Mouse (Mus musculus): ENCODE data around the gene Nprl2. TPM values are rescaled to one million over a fixed set of nuclear protein-coding genes. Genes with fewer than 3 reads are reported as not detected.

Nprl2 gene
- 25.1 TPM for polyA plus RNA-seq (2014; fragmentation: Illumina TruSeq; extraction: RNeasy Lipid Tissue Mini Kit (QIAGEN cat#74804); ENCODE audit: low read depth, low replicate concordance)

DNA sequence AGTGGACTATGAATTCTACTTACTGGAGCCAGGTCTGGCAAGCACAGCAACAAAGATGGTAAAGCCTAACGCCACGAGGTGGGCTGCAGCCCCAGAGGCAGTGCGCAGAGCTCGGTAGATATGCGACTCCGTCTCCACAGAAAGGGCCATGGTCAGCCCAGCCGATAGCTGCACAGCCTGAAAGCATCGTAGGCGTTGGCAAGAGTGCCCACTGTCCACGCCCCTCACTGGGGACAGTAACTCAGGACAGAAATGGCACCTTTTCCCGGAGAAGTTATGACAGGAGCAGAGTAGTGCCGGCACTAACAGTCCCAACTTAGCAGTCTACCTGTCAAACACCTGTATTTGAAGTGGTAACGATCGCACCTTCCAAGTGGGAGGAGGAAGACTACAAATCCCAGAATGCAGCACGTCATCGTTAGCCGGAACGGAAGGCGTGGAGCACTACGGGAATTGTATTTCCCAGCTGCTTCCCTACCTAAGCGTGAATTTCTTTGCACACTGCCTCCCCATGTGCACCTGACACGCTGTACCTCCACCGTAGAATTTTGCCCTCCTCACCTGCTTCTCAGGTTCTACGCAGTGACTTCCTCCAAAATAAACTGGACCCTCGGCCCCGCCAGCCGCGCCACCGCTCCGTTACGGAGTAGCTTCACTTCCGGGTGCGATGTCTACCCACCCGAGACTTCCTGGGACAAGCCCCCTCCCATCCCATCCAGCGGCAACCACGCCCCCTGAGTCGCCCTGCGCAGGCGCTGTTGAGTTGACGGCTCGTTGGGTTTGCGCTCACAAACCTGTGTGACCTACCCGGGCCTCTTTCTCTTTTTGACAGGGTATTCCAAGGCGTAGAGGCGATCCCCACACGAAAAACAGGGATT, at the start of gene Nprl2, which contains the start of gene Cyb561d2:
Nprl2 (plus strand) TSS at position 753 of the 878 bp plus-strand sequence.
Cyb561d2 (minus strand) TSS at position 720 of the 878 bp plus-strand sequence.

DNA sequence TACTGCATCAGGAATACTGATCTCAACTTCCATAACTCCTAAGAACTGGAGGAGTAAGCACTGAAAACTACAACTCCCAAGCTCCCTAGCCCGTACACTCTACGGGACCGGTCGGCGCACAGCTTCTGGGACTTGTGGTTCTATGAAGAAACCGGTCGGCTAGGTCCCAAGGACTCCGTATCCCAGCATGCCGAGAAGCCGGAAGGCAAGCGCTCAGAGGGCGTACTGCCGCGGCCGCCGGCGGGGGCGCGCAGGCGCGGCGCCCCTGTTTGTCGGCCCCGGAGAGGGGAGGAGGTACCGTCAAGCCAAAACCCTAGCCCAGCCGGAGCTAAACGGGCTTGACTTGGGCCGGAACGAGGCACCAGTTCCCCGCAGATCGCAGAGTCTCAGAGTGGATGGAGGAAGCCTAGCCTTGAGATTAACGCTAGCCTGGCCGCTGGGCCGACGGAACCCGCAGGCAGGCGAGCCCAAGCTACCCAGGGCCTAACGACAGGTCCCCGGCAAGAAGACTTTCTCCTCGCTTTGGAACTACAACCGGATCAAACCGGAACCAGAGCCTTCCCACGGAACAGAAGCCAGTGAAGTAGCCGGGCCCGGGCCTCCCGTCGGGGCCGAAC, 8.1 kb upstream of the Nprl2 start, which contains the start of gene Tmem115:
Tmem115 (plus strand) TSS at position 155 of the 617 bp plus-strand sequence.

DNA sequence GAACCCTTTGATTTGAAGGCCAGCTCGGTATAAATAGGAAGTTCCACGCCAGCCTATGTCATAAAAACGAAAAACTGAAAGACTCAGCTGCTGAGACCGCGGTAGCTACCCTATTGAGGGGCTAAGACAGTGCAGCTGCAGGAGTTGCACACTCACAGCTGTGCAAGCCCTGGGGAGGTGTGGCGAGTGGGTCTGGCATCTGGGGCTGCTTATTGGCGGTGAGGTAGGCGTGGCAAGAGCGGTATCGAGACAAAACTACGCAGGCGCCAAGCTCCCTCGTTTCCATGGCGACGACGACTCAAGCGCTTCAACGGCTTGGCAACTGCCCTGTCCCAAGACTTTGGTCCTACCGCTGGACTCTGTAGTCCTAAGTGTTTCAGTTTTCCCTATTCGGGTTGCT, 5.0 kb downstream of the Nprl2 start, which contains the start of gene Zmynd10:
Zmynd10 (plus strand) TSS at position 273 of the 400 bp plus-strand sequence.

DNA sequence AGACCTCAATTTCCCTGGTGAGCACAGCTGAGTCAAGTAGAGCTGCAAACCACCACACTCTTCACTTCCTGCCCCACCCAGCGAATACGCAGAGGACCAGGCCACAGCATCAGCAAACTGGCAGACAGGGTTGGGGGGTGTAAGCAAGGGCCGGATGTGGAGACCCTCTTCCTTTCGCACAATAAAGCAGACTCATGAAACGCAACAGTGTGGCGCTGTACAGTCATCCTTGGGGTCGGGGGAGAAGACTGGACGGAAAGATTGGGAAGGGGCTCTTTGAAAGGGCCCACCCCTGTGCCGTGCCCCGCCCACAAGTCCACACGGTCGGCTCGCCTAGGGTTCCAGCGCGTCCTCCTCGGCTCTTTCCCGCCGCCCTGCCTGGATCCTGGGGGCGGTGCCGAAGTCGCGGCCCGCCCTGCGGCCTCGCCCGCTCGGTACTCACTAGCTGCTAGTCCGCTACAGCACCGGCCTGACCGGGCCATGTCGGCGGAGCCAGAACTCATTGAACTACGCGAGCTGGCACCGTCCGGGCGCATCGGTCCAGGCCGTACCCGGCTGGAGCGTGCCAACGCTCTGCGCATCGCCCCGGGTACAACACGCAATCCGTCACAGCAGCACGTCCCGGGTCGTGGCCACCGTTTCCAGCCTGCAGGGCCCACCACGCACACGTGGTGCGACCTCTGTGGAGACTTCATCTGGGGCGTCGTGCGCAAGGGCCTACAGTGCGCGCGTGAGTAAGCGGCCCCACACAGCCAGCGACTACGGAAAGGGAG, 9.3 kb downstream of the Nprl2 start, which contains the start of gene Rassf1:
Rassf1 (plus strand) TSS at position 439 of the 773 bp plus-strand sequence.

DNA sequence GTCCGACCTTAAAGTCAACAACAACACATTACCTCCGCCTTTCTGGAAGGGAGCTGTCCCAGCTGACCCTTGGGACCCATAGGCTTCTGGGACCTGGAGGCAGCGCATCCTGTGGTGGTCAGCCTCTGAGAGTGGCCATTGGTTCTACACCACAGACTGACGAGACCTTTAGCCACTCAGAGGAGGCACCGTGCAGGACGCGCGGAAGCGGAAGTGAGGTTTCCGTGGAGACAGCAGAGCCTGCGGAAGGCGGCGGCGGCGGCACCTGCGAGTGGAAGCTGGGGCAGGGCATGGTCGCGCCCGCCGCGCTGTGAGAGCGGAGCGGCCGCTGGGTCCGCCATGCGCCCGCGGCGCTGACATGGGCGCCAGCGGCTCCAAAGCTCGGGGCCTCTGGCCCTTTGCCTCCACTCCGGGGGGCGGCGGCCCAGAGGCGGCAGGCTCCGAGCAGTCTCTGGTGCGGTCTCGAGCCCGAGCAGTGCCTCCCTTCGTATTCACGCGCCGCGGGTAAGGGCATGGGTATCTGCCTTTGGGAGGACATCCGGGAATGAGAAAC, 21.1 kb downstream of the Nprl2 start, which contains the start of gene Tusc2:
Tusc2 (plus strand) TSS at position 227 of the 553 bp plus-strand sequence.

DNA sequence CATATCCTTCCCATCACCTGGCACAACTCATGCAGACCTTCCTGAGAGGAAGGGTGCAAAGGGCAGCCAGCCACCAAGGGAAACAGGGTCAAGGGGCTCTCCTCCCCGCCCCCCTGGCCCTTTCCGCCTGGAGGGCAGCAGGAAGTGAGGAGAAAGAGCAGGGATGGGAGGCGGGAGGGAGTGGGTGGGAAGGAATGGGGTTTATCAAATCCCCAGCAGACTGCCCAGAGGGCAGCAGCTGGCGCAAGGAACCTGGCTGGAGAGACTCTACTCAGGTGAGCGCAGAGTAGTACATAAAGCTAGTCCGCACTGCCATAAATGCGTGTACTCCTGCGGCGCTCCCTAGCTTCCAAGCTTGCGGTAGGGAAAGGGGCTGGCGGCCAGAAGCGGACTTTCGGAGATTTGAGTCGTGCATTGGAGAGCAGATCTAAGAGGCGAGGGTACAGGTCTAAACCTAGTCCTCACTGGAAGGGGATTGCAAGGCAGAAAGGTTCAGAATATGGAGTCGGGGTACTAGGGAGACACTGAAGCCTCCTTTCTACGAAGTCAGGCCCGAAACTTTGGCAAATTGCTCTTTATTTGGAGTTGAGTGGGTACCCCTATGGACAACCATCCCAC, 25.8 kb downstream of the Nprl2 start, which contains the start of gene Hyal2:
Hyal2 (plus strand) TSS at position 244 of the 618 bp plus-strand sequence.

DNA sequence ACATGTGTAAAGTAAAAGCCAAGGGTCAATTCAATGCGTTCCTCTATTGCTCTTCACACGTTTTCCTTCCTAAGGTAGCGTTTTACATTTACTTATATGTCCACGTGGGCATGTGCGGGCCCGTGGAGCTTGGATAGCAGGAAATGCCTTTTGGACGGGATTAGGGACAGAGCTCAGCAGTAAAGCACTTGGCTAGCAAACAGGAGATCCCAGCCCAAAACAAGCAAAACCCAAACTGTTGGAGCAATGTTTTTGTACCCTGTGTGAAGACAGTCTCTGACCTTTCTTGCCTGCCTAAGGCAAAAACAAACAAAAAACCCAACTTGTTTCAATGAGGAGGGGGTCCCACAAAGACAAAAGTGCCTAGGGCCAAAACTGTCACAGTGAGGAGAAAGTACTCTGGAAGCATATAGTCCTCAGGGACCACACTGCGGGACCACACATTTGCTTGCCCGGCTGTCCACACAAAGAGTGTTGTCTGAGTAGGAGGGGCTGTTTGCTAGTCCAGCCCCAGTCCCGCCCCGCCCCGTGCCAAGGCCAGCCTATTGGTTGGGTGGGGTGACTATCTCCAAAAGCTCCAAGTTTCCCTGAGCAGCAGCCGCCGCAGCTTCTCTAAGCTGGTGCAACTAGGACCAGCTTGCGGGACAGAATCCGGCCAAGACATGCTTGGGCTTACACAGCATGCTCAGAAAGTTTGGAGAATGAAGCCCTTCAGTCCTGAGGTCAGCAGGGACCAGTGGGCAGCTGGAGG, 34.5 kb downstream of the Nprl2 start, which contains the start of gene Hyal1:
Hyal1 (plus strand) TSS at position 571 of the 751 bp plus-strand sequence.

DNA sequence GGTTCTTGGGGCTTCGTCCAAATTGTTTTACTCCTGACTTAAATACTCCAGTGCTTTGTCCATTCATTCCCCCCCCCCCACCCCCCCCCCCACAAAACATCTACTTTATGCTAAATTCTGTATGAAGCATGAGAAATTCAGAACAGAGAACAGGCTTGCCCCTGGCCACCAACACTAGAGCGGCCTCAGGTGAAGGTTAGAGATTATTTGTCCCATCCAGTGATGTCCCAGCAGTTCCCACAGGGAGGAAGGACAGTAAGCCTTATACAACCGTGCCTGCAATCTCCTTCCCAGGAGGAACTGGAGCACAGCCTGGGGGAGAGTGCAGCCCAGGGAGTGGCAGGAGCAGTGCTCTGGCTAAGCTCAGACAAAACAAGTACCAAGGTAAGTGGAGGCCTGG, 36.6 kb downstream of the Nprl2 start, which contains the start of gene Naa80:
Naa80 (plus strand) TSS at position 301 of the 400 bp plus-strand sequence.

DNA sequence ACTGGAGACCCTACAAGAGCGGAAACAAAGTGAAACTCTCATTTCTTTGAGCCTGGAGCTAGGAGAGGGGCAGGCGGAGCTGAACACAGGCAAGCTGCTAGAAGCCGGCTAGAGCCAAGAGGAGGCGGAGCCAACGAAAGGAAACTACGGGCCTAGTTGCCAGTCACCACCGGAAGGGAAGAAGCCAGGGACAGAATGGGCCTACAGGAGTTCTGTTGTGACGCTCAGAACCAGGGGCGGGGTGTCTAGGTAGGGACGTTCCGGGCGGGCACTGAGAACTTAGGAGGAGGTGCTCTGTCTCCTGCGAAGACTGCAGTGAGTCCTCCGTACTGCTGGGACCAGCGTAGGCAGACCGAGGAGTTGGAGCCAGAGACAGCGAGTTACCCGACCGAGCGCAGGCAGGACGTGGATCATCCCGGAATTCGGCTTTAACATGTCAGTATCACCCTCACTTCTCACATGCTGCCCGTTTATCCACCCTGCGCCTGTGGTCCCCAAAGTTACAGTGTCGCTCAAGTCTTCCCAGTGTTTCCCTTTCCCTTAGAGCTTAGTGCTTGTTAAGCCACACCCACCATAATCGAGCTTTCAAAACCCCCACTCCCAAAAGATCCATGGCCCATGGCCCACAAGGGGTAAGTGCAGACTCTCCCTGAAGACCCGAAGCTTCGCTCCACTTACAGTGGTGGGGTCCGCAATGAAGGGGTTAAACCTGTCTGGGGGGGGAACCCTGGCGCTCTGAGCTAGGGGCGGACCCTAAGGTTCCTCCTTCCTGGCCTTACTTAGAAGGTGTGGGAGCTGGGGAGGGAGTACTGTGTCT, 38.7 kb downstream of the Nprl2 start, which contains the start of gene Hyal3:
Hyal3 (plus strand) TSS at position 318 of the 817 bp plus-strand sequence.

DNA sequence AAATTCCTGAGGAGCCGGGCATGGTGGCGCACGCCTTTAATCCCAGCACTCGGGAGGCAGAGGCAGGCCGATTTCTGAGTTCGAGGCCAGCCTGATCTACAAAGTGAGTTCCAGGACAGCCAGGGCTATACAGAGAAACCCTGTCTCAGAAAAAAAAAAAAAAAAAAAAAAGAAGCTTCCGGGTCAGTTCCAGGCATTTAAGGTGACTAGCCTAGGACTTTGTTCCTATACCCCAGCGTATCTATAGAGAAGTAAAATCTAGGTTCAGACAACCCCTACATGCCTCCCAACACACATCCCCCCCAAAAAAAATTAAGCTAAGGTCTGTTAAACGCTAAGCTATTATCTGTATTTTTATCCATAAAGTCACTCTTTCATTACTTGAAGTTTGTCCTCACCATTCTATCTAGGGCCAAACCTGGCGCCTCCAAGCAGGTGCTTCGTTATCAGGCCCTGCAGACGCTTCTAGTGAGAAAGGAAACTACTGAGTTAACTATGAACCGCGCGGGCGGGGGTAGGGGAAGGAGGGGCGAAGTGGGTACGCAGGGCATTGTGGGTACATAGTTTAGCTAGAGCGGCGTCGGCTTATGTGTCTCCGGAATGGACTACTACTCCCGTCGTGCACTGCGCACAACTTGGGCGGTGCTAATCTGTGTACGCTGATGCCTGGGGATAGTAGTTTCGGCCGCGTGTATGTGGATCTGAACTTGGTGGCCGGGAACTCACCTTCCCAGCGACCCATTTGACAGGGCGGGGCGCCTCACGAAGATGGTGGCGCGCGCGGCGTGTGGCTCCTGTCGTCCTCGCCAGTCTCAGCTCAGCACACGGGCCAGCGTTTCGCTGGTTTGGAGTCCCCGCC, 45.2 kb downstream of the Nprl2 start, which contains the start of gene Ifrd2:
Ifrd2 (plus strand) TSS at position 669 of the 859 bp plus-strand sequence.

Other genes starting within 250 kb of the Nprl2 start
- 73.9 TPM for gene Cish, start 246.2 kb upstream of the Nprl2 start, polyA plus RNA-seq (2014; fragmentation: Illumina TruSeq; extraction: RNeasy Lipid Tissue Mini Kit (QIAGEN cat#74804); ENCODE audit: low read depth, low replicate concordance)
- gene Hemk1, start 203.9 kb upstream of the Nprl2 start, polyA plus RNA-seq (2014; fragmentation: Illumina TruSeq; extraction: RNeasy Lipid Tissue Mini Kit (QIAGEN cat#74804); ENCODE audit: low read depth, low replicate concordance) = 23.0 TPM
- 3.7 TPM for gene 6430571L13Rik, start 201.6 kb upstream of the Nprl2 start, polyA plus RNA-seq (2014; fragmentation: Illumina TruSeq; extraction: RNeasy Lipid Tissue Mini Kit (QIAGEN cat#74804); ENCODE audit: low read depth, low replicate concordance)
- gene Cacna2d2, start 142.6 kb upstream of the Nprl2 start, polyA plus RNA-seq (2014; fragmentation: Illumina TruSeq; extraction: RNeasy Lipid Tissue Mini Kit (QIAGEN cat#74804); ENCODE audit: low read depth, low replicate concordance) = 6.0 TPM
- gene Tmem115, start 8.3 kb upstream of the Nprl2 start, polyA plus RNA-seq (2014; fragmentation: Illumina TruSeq; extraction: RNeasy Lipid Tissue Mini Kit (QIAGEN cat#74804); ENCODE audit: low read depth, low replicate concordance) = 20.9 TPM
- 5.5 TPM for gene Cyb561d2, start within 50 bp of the Nprl2 start, polyA plus RNA-seq (2014; fragmentation: Illumina TruSeq; extraction: RNeasy Lipid Tissue Mini Kit (QIAGEN cat#74804); ENCODE audit: low read depth, low replicate concordance)
- not detected for gene Zmynd10, start 5.1 kb downstream of the Nprl2 start, polyA plus RNA-seq (2014; fragmentation: Illumina TruSeq; extraction: RNeasy Lipid Tissue Mini Kit (QIAGEN cat#74804); ENCODE audit: low read depth, low replicate concordance)
- gene Rassf1, start 9.3 kb downstream of the Nprl2 start, polyA plus RNA-seq (2014; fragmentation: Illumina TruSeq; extraction: RNeasy Lipid Tissue Mini Kit (QIAGEN cat#74804); ENCODE audit: low read depth, low replicate concordance) = 20.7 TPM
- gene Tusc2, start 21.0 kb downstream of the Nprl2 start, polyA plus RNA-seq (2014; fragmentation: Illumina TruSeq; extraction: RNeasy Lipid Tissue Mini Kit (QIAGEN cat#74804); ENCODE audit: low read depth, low replicate concordance) = 38.5 TPM
- gene Hyal2, start 25.7 kb downstream of the Nprl2 start, polyA plus RNA-seq (2014; fragmentation: Illumina TruSeq; extraction: RNeasy Lipid Tissue Mini Kit (QIAGEN cat#74804); ENCODE audit: low read depth, low replicate concordance) = 36.4 TPM
- 9.7 TPM for gene Hyal1, start 34.7 kb downstream of the Nprl2 start, polyA plus RNA-seq (2014; fragmentation: Illumina TruSeq; extraction: RNeasy Lipid Tissue Mini Kit (QIAGEN cat#74804); ENCODE audit: low read depth, low replicate concordance)
- gene Naa80, start 36.7 kb downstream of the Nprl2 start, polyA plus RNA-seq (2014; fragmentation: Illumina TruSeq; extraction: RNeasy Lipid Tissue Mini Kit (QIAGEN cat#74804); ENCODE audit: low read depth, low replicate concordance) = 22.3 TPM
- not detected for gene Hyal3, start 38.6 kb downstream of the Nprl2 start, polyA plus RNA-seq (2014; fragmentation: Illumina TruSeq; extraction: RNeasy Lipid Tissue Mini Kit (QIAGEN cat#74804); ENCODE audit: low read depth, low replicate concordance)
- 39.4 TPM for gene Ifrd2, start 45.4 kb downstream of the Nprl2 start, polyA plus RNA-seq (2014; fragmentation: Illumina TruSeq; extraction: RNeasy Lipid Tissue Mini Kit (QIAGEN cat#74804); ENCODE audit: low read depth, low replicate concordance)
- gene Sema3b, start 67.0 kb downstream of the Nprl2 start, polyA plus RNA-seq (2014; fragmentation: Illumina TruSeq; extraction: RNeasy Lipid Tissue Mini Kit (QIAGEN cat#74804); ENCODE audit: low read depth, low replicate concordance) = 26.6 TPM
- gene Gnai2, start 93.1 kb downstream of the Nprl2 start, polyA plus RNA-seq (2014; fragmentation: Illumina TruSeq; extraction: RNeasy Lipid Tissue Mini Kit (QIAGEN cat#74804); ENCODE audit: low read depth, low replicate concordance) = 183 TPM
- gene Slc38a3, start 127.3 kb downstream of the Nprl2 start, polyA plus RNA-seq (2014; fragmentation: Illumina TruSeq; extraction: RNeasy Lipid Tissue Mini Kit (QIAGEN cat#74804); ENCODE audit: low read depth, low replicate concordance) = 119 TPM
- gene Gnat1, start 137.5 kb downstream of the Nprl2 start, polyA plus RNA-seq (2014; fragmentation: Illumina TruSeq; extraction: RNeasy Lipid Tissue Mini Kit (QIAGEN cat#74804); ENCODE audit: low read depth, low replicate concordance) = not detected
- gene Sema3f, start 168.2 kb downstream of the Nprl2 start, polyA plus RNA-seq (2014; fragmentation: Illumina TruSeq; extraction: RNeasy Lipid Tissue Mini Kit (QIAGEN cat#74804); ENCODE audit: low read depth, low replicate concordance) = 15.1 TPM
- gene Rbm5, start 228.8 kb downstream of the Nprl2 start, polyA plus RNA-seq (2014; fragmentation: Illumina TruSeq; extraction: RNeasy Lipid Tissue Mini Kit (QIAGEN cat#74804); ENCODE audit: low read depth, low replicate concordance) = 79.8 TPM

Measured in heart, adult 10 weeks (tissue).